Mouse (Mus musculus): ENCODE measurements around the gene Fam129c.

- TF ChIP-seq CTCF (IDR thresholded peaks at IDR 0.05; ENCODE audit: low read depth, low read length) (no peak), POLR2A (IDR thresholded peaks at IDR 0.05; ENCODE audit: borderline replicate concordance, low read depth, low read length) (no peak)
Observed at GRCm38 (mm10) chr8:71596798-71597197, 650 bp upstream of the Fam129c start.

All from bone marrow macrophage, adult 2 months (primary cell).